Mouse (Mus musculus) E14TG2a.4 (cell line): ENCODE results near the gene Kiz.
A peak's percentile ranks its signal among the peaks of the same experiment; 100 is the strongest.

ENCODE experiments used
- H3K27me3 ChIP-seq: 2 replicates; pipeline ENCODE4 v1.6.1; 2014; ENCODE audit warnings: low read length, control low read depth; ENCODE audit not compliant: insufficient read depth
- H3K36me3 ChIP-seq: 2 replicates; pipeline ENCODE4 v1.6.1; 2014; ENCODE audit warnings: low read length, control low read depth; ENCODE audit not compliant: insufficient read depth
- H3K4me1 ChIP-seq: replicated peaks from 2 replicates; pipeline ENCODE4 v1.6.1; 2014; ENCODE audit warnings: low read depth, low read length, control low read depth
- H3K4me3 ChIP-seq: replicated peaks from 2 replicates; pipeline ENCODE4 v1.5.1; 2014; ENCODE audit warnings: mild to moderate bottlenecking, low read length
- H3K9me3 ChIP-seq: 2 replicates; pipeline ENCODE4 v1.6.1; 2014; ENCODE audit warnings: low read length, control low read depth
- CTCF ChIP-seq: conservative IDR thresholded peaks from 2 replicates; pipeline ENCODE4 v1.5.1; 2014; ENCODE audit warnings: low read length
- NANOG ChIP-seq: IDR thresholded peaks from 2 replicates; pipeline ENCODE4 v1.6.1; 2014; ENCODE audit warnings: borderline replicate concordance, low read length, mixed read lengths
- POU5F1 ChIP-seq: IDR thresholded peaks from 2 replicates; pipeline ENCODE4 v1.6.1; 2014; ENCODE audit warnings: low read length, borderline replicate concordance

Kiz gene

DNA sequence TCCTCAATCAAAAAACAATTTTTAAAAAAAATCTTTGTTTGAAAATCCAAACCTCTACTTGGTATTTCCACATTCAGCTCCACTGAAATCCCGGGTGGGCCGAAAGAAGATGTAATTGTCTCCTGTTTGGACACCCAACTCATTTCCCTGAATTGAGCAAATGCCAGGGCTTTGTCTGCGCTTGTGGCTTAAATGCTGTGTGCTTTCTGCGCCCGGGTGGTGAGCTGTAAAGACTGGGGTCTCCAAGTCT, 21.7 kb upstream of the Kiz start:
- H3K4me1 ChIP-seq, result peaks cover 62% of the 10 kb centered on the region
- peak overlapping the region; percentile 78 for H3K4me3 ChIP-seq
- no peaks in the 10 kb centered on the region for H3K9me3 ChIP-seq
- no peak for TF ChIP-seq NANOG
- TF ChIP-seq CTCF, result no peak
- TF ChIP-seq POU5F1, result no peak
- H3K36me3 ChIP-seq, result no peaks in the 10 kb centered on the region
- H3K27me3 ChIP-seq, result peaks cover 74% of the 10 kb centered on the region

DNA sequence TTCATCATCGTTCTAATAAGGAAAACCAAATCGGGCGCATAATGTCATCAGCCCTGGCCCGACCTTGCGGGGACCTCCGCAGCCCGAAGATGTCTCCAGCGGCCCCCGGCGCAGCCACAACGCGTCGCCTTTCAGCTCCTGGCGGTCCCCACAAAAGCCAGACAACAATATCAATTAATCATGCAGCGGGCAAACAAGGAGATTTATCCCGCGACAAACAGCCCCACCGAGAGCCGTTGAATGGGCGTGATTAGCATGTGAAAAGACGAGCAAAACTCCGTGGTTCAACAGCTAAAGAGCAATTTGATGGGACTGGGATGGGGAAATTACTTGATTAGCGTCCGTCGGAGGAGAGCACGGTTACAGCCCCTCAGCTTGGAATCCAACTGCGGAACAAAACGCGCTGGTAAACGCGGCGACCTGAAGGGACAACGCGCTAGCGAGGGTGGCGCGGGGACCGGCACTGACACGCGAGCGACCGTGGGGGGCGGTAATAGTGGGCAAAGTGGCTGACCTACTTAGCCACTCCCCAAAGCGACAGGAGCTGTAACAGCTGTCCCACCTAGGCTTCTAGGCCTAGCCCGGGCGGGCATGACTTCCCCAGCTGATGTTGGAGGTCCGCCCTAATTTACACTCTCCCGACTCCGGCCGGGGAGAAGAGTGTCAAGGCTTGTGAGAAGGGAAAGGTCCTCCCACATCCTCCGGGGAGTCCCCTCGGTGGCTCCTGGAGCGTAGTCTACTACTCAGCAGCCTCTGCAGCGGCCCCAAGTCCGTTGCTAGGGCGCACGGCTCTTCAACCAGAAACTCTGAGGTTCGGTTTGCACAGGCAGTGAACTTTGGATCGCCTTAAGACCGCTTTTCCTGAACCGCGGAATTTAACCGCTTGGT, 21.1 kb upstream of the Kiz start:
- H3K27me3 ChIP-seq, result peaks cover 74% of the 10 kb centered on the region
- peak overlapping the region; percentile 78 for H3K4me3 ChIP-seq
- H3K9me3 ChIP-seq, result no peaks in the 10 kb centered on the region
- TF ChIP-seq POU5F1, result peak; percentile 79; the same call in 1 of the 2 replicates
- TF ChIP-seq CTCF, result no peak
- TF ChIP-seq NANOG, result peak; percentile 96
- H3K36me3 ChIP-seq, result no peaks in the 10 kb centered on the region
- H3K4me1 ChIP-seq, result peaks cover 66% of the 10 kb centered on the region

DNA sequence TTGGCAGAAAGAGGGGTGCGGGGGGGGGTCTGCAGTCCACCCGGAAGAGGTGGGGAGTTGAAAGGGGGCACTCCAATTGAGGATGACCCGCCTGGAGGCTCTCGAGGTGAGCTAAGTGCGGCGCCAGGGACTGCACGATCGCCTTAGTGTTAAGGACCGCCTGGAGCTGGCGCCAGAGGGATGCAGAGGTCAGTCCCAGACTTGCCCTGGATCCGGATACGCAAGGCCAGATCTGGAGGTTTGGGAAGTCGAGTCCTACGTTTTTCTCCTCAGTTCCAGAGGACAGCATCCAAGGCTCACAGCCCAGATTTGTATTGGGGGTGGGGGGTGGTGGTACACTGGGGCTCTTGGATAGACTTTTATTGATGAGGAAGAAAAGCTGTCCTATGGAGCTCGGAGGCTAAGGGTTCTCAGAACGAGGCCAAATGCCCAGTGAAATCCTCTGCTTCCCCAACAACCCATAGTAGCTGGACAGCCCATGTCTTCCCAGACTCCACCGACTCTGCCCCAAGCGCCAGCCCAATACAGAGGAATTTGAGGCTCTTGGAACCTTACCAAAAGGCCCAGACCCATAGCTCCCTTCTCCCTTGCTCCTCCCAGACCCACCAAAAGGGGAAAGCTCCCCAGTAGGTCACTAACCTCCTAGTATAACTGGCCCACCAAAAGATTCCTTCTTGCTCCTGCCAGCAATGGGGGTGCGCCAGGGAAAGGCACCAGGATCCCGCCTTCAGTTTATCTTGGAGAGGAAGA, 20.2 kb upstream of the Kiz start:
- Histone ChIP-seq H3K9me3 (no peaks in the 10 kb centered on the region), H3K4me3 (peak overlapping the region; percentile 78), H3K4me1 (peaks cover 75% of the 10 kb centered on the region), H3K27me3 (peaks cover 72% of the 10 kb centered on the region), H3K36me3 (no peaks in the 10 kb centered on the region)
- TF ChIP-seq CTCF (no peak), NANOG (no peak), POU5F1 (no peak)

DNA sequence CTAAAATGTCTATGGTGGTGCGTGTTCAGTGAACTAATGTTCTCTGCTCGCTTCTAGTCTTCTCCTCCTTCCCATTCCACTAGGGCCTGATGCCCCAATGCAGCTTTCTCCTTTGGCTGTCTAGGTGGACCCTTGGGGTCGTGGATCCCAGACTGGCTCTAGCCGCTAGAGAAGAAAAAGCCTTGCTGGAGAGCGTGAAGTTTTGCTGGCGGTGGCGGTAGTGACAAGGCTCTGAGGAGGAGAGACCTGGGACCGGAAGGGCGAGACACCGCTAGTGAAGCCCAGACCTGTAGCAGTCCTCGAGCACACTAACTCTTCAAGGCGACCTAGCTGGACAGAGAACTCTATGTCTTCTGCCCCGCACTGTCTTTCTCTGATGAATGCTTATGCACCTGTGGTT, 19.4 kb upstream of the Kiz start:
- H3K4me3 ChIP-seq, result peak overlapping the region; percentile 78
- H3K36me3 ChIP-seq, result no peaks in the 10 kb centered on the region
- TF ChIP-seq CTCF (no peak), POU5F1 (no peak), NANOG (no peak)
- peaks cover 82% of the 10 kb centered on the region for H3K4me1 ChIP-seq
- H3K9me3 ChIP-seq, result no peaks in the 10 kb centered on the region
- H3K27me3 ChIP-seq, result peaks cover 71% of the 10 kb centered on the region

DNA sequence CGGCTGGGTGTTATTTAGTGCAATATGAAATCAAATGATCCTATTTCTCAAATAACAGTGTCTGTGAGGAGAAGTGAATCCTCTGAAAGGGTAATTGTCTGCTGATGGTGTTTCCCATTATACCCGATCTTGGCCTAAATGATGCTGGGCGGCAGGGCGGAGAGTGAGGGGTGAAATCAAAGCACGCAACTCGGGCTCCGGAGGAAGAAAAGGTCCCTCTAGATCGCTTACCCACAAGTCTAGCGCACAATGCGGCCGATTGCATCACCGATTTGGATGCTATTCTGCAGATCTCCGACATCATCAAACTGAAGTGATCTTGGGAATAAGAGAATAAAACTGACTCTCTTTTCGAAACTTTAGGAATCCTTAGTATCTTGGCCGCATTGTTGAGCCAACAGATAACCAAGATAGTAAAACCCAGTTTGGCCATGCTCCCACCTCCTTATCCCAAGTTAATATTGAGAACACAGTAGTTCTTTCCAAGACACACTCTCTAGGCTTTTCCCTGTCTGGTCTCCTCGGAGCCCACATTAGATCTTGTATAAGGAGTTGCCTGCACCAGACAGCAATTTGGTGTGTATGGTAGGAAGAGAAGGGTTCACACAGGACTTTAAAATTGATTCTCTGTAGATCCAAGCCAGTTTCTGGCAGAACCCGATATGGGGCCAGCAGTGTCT, 18.7 kb upstream of the Kiz start:
- Histone ChIP-seq H3K4me3 (peak overlapping the region; percentile 78), H3K4me1 (peaks cover 89% of the 10 kb centered on the region), H3K36me3 (no peaks in the 10 kb centered on the region), H3K9me3 (no peaks in the 10 kb centered on the region), H3K27me3 (peaks cover 74% of the 10 kb centered on the region)
- TF ChIP-seq NANOG (no peak), CTCF (no peak), POU5F1 (no peak)

DNA sequence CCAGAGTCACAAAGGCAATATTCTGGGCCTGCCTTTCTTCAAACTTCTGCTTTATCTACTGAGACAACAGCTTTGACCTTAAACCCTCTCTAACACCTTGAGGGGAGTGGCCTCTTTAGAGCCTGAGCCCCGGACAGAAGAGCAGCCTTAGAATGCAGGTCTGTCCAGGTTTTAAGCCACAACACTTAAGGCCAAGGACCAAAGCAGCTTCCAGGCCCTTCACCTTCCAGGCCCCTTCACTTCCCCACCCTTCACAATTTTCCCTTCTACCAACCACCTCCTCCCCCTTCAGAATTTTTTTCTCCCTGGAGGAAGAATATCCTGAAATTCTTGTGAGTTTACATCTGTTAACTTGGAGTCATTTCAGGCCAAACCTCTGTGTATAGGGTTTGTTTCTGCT, 18.0 kb upstream of the Kiz start:
- Histone ChIP-seq H3K4me1 (peaks cover 91% of the 10 kb centered on the region), H3K4me3 (peak overlapping the region; percentile 78), H3K9me3 (no peaks in the 10 kb centered on the region), H3K27me3 (peaks cover 67% of the 10 kb centered on the region), H3K36me3 (no peaks in the 10 kb centered on the region)
- TF ChIP-seq NANOG, result peak; percentile 44; the same call in 1 of the 2 replicates
- TF ChIP-seq CTCF, result no peak
- no peak for TF ChIP-seq POU5F1

DNA sequence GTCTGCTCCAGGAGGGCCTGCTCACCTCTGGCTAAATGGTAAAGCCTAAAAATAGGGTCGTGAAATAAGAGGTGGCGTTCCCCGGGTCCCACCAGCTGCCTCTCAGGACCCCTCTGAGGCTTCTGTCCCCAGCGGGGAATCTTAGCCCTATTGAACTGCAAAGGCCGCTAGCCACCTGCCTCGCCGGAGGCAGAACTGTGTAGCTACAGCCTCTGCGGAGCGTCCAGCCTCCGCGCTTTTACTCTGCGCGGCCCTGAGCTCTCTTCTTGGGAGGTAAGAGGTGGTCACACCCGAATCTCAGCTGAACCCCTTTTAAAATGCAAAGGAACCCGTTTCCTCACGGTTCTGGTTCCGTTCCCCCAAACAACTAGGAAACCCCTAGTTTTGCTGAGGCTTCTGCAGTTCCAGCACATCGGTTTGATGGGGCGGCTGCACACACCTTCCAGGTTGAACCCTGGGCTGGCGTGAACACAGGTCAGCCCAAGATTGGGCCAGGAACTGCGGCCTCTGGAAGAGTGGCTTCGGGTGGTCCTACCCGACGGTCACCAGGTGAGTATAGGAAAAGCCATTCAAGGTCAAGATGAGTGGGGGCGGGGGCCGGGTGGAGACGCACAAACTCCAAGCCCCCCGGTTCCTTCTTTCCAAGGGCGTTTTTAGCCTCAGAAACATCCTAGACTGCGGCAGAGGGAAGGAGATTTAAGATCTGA, 16.9 kb upstream of the Kiz start:
- H3K27me3 ChIP-seq, result peaks cover 57% of the 10 kb centered on the region
- peaks cover 85% of the 10 kb centered on the region for H3K4me1 ChIP-seq
- no peaks in the 10 kb centered on the region for H3K36me3 ChIP-seq
- H3K9me3 ChIP-seq, result no peaks in the 10 kb centered on the region
- peak overlapping the region; percentile 78 for H3K4me3 ChIP-seq
- no peak for TF ChIP-seq POU5F1
- no peak for TF ChIP-seq CTCF
- no peak for TF ChIP-seq NANOG
